Mouse (Mus musculus) hindbrain, embryonic 12.5 days (tissue): Measurements from ENCODE around the gene Tbx20. TPM values are rescaled to one million over a fixed set of nuclear protein-coding genes. Genes with fewer than 3 reads are reported as not detected.

ENCODE experiments used
- ATAC-seq: fragments of 200-750 bp; cut with Nextera tagmentation; 2 replicates; pipeline ENCODE4 v1.8.0; 2017; ENCODE audit warnings: moderate TSS enrichment; ENCODE audit not compliant: low FRiP score
- H3K27ac ChIP-seq: fragments of 300-500 bp; sonication (generic); 2 replicates; pipeline ENCODE4 v1.5.1; 2016; ENCODE audit warnings: mild to moderate bottlenecking
- H3K27me3 ChIP-seq: fragments of 300-500 bp; sonication (generic); 2 replicates; pipeline ENCODE4 v1.6.1; 2016; ENCODE audit warnings: mild to moderate bottlenecking
- H3K36me3 ChIP-seq: fragments of 300-500 bp; sonication (generic); 2 replicates; pipeline ENCODE4 v1.6.1; 2016; ENCODE audit warnings: mild to moderate bottlenecking
- H3K4me1 ChIP-seq: fragments of 300-500 bp; sonication (generic); 2 replicates; pipeline ENCODE4 v1.6.1; 2016
- H3K4me2 ChIP-seq: fragments of 300-500 bp; sonication (generic); replicated peaks from 2 replicates; pipeline ENCODE4 v1.6.1; 2016; ENCODE audit warnings: mild to moderate bottlenecking
- H3K4me3 ChIP-seq: fragments of 300-500 bp; sonication (generic); 2 replicates; pipeline ENCODE4 v1.5.1; 2016; ENCODE audit warnings: mild to moderate bottlenecking
- H3K9ac ChIP-seq: fragments of 300-500 bp; sonication (generic); 2 replicates; pipeline ENCODE4 v1.6.1; 2016; ENCODE audit warnings: mild to moderate bottlenecking, moderate library complexity
- H3K9me3 ChIP-seq: fragments of 300-500 bp; sonication (generic); replicated peaks from 2 replicates; pipeline ENCODE4 v1.6.1; 2016; ENCODE audit warnings: mild to moderate bottlenecking
- WGBS: fragments of 180-500 bp; shearing (Covaris S2); methylation state at CpG from one replicate; pipeline ENCODE4 v1.1.7; 2016; 5-methylcytosine and 5-hydroxymethylcytosine counted together
- polyA plus RNA-seq: library from polyadenylated mRNA; unstranded; fragments of >200 nt; fragmentation: Nextera tagmentation; extraction: Ambion mirVana; gene quantifications from 2 replicates; pipeline ENCODE4 v1.2.1, GENCODE M21; 2016

Gene Tbx20
- polyA plus RNA-seq: 3.0 and 3.1 TPM in 2 replicates

GRCm38 (mm10) chr9:24774160-24774969, at the start of gene Tbx20:
Gene Tbx20, minus strand, starts transcription at chr9:24774303.
- ATAC-seq: peak; percentile 92
- peak within 1 kb of the TSS; percentile 29 for H3K4me3 ChIP-seq
- H3K4me2 ChIP-seq: peak within 1 kb of the TSS; percentile 41
- under 1% methylated on average over 39 of the region's 40 CpGs for WGBS
- H3K27ac ChIP-seq: no peak within 1 kb of the TSS
- H3K36me3 ChIP-seq: no peaks in the 10 kb centered on the region
- no peak within 1 kb of the TSS for H3K9ac ChIP-seq
- H3K9me3 ChIP-seq: no peaks in the 10 kb centered on the region
- H3K4me1 ChIP-seq: peaks cover 28% of the 10 kb centered on the region
- peaks cover 95% of the 10 kb centered on the region for H3K27me3 ChIP-seq

- H3K27me3 ChIP-seq: no peaks in the 10 kb centered on the region
- 60% methylated on average over 3 of the region's 3 CpGs for WGBS
- no peak overlapping the region for H3K27ac ChIP-seq
- H3K4me3 ChIP-seq: no peak overlapping the region
- H3K9me3 ChIP-seq: no peaks in the 10 kb centered on the region
- no peak overlapping the region for H3K9ac ChIP-seq
- H3K4me1 ChIP-seq: no peaks in the 10 kb centered on the region
- H3K36me3 ChIP-seq: no peaks in the 10 kb centered on the region
- H3K4me2 ChIP-seq: no peak overlapping the region
- no peak for ATAC-seq
Measured at GRCm38 (mm10) chr9:24818511-24818910, 44.4 kb upstream of the Tbx20 start.

- Histone ChIP-seq H3K4me2 (no peak overlapping the region), H3K9ac (no peak overlapping the region), H3K27ac (no peak overlapping the region), H3K4me1 (no peaks in the 10 kb centered on the region), H3K27me3 (no peaks in the 10 kb centered on the region), H3K36me3 (no peaks in the 10 kb centered on the region), H3K9me3 (no peaks in the 10 kb centered on the region), H3K4me3 (no peak overlapping the region)
- WGBS: 93% methylated on average over 6 of the region's 6 CpGs
- ATAC-seq: no peak
Measured at GRCm38 (mm10) chr9:24812461-24812860, 38.4 kb upstream of the Tbx20 start.

- 90% methylated on average over 2 of the region's 2 CpGs for WGBS
- H3K9me3 ChIP-seq: no peaks in the 10 kb centered on the region
Measured at GRCm38 (mm10) chr9:24792110-24792509, 18.0 kb upstream of the Tbx20 start.

GRCm38 (mm10) chr9:24789396-24789795, 15.3 kb upstream of the Tbx20 start:
- Histone ChIP-seq H3K4me2 (no peak overlapping the region), H3K9ac (no peak overlapping the region), H3K4me1 (no peaks in the 10 kb centered on the region), H3K27ac (no peak overlapping the region), H3K36me3 (no peaks in the 10 kb centered on the region), H3K4me3 (no peak overlapping the region), H3K27me3 (0 out of 2 replicates have a peak, but pooled peaks cover 3% of the 10 kb centered on the region), H3K9me3 (no peaks in the 10 kb centered on the region)
- no peak for ATAC-seq
- 67% methylated on average over 3 of the region's 3 CpGs for WGBS

More at GRCm38 (mm10) chr9:24792110-24792509, 18.0 kb upstream of the Tbx20 start:
- Histone ChIP-seq H3K4me1 (no peaks in the 10 kb centered on the region), H3K27me3 (no peaks in the 10 kb centered on the region), H3K27ac (no peak overlapping the region), H3K36me3 (no peaks in the 10 kb centered on the region), H3K4me2 (no peak overlapping the region), H3K4me3 (no peak overlapping the region), H3K9ac (no peak overlapping the region)
- no peak for ATAC-seq

- H3K27me3 ChIP-seq: peaks cover 58% of the 10 kb centered on the region
- ATAC-seq: no peak
- H3K36me3 ChIP-seq: no peaks in the 10 kb centered on the region
- no peaks in the 10 kb centered on the region for H3K9me3 ChIP-seq
- H3K4me1 ChIP-seq: peaks cover 16% of the 10 kb centered on the region
- no peak overlapping the region for H3K4me3 ChIP-seq
- 38% methylated on average over 3 of the region's 3 CpGs for WGBS
- no peak overlapping the region for H3K9ac ChIP-seq
- no peak overlapping the region for H3K27ac ChIP-seq
- H3K4me2 ChIP-seq: no peak overlapping the region
Measured at GRCm38 (mm10) chr9:24782338-24782737, 8.2 kb upstream of the Tbx20 start.

- Histone ChIP-seq H3K4me3 (peak overlapping the region; percentile 35), H3K36me3 (no peaks in the 10 kb centered on the region), H3K9ac (no peak overlapping the region), H3K4me1 (peaks cover 20% of the 10 kb centered on the region), H3K4me2 (peak overlapping the region; percentile 63), H3K27me3 (peaks cover 72% of the 10 kb centered on the region), H3K9me3 (no peaks in the 10 kb centered on the region), H3K27ac (no peak overlapping the region)
- ATAC-seq: peak; percentile 79
- WGBS: under 1% methylated on average over 31 of the region's 32 CpGs
Measured at GRCm38 (mm10) chr9:24780929-24781441, 6.9 kb upstream of the Tbx20 start.

- Histone ChIP-seq H3K27me3 (peaks cover 75% of the 10 kb centered on the region), H3K4me3 (peak overlapping the region; percentile 35), H3K36me3 (no peaks in the 10 kb centered on the region), H3K4me2 (peak overlapping the region; percentile 63), H3K27ac (no peak overlapping the region), H3K9me3 (no peaks in the 10 kb centered on the region), H3K9ac (no peak overlapping the region), H3K4me1 (peaks cover 20% of the 10 kb centered on the region)
- peak; percentile 51 for ATAC-seq
- WGBS: under 1% methylated on average over 18 of the region's 22 CpGs
Measured at GRCm38 (mm10) chr9:24780391-24780928, 6.4 kb upstream of the Tbx20 start.

GRCm38 (mm10) chr9:24779975-24780374, 5.9 kb upstream of the Tbx20 start:
- Histone ChIP-seq H3K9me3 (no peaks in the 10 kb centered on the region), H3K27ac (no peak overlapping the region), H3K4me1 (peaks cover 20% of the 10 kb centered on the region), H3K4me3 (no peak overlapping the region), H3K4me2 (no peak overlapping the region), H3K27me3 (peaks cover 77% of the 10 kb centered on the region), H3K36me3 (no peaks in the 10 kb centered on the region), H3K9ac (no peak overlapping the region)
- no peak for ATAC-seq
- WGBS: 5% methylated on average over 3 of the region's 3 CpGs

- no peak overlapping the region for H3K9ac ChIP-seq
- H3K36me3 ChIP-seq: no peaks in the 10 kb centered on the region
- H3K27ac ChIP-seq: no peak overlapping the region
- no peak overlapping the region for H3K4me3 ChIP-seq
- H3K9me3 ChIP-seq: no peaks in the 10 kb centered on the region
- no peak overlapping the region for H3K4me2 ChIP-seq
- no peak for ATAC-seq
- peaks cover 28% of the 10 kb centered on the region for H3K4me1 ChIP-seq
- WGBS: 4% methylated on average over 14 of the region's 14 CpGs
- peaks cover 91% of the 10 kb centered on the region for H3K27me3 ChIP-seq
Measured at GRCm38 (mm10) chr9:24778571-24778970, 4.5 kb upstream of the Tbx20 start.

- Histone ChIP-seq H3K27me3 (peaks cover 97% of the 10 kb centered on the region), H3K27ac (no peak overlapping the region), H3K9ac (no peak overlapping the region), H3K4me3 (peak overlapping the region; percentile 5; the same call in 1 of the 2 replicates), H3K4me2 (peak overlapping the region; percentile 24), H3K9me3 (no peaks in the 10 kb centered on the region), H3K4me1 (peaks cover 30% of the 10 kb centered on the region), H3K36me3 (no peaks in the 10 kb centered on the region)
- under 1% methylated on average over 14 of the region's 14 CpGs for WGBS
- ATAC-seq: no peak
Measured at GRCm38 (mm10) chr9:24777961-24778360, 3.9 kb upstream of the Tbx20 start.

GRCm38 (mm10) chr9:24777176-24777895, 3.2 kb upstream of the Tbx20 start:
- Histone ChIP-seq H3K9ac (no peak overlapping the region), H3K4me2 (peak overlapping the region; percentile 24), H3K9me3 (no peaks in the 10 kb centered on the region), H3K36me3 (no peaks in the 10 kb centered on the region), H3K4me1 (peaks cover 30% of the 10 kb centered on the region), H3K4me3 (peak overlapping the region; percentile 5), H3K27me3 (peaks cover 96% of the 10 kb centered on the region), H3K27ac (no peak overlapping the region)
- under 1% methylated on average over 37 of the region's 37 CpGs for WGBS
- ATAC-seq: no peak
